Mouse (Mus musculus) Patski (cell line): ENCODE results near the gene Ica1. TPM values are rescaled to one million over a fixed set of nuclear protein-coding genes. Genes with fewer than 3 reads are reported as not detected.

Source experiments
- ATAC-seq: fragments of 100-300 bp; one replicate; pipeline ENCODE4 v1.8.0; 2021
- CTCF ChIA-PET: fragments of 350-600 bp; sonication (Branson Sonifier 250); formaldehyde crosslinking; loops from one replicate; lab custom pipeline; 2022; ENCODE audit warnings: inconsistent platforms; lab: Charles Lee
- POLR2A ChIA-PET: fragments of 350-600 bp; sonication (Branson Sonifier 250); formaldehyde crosslinking; loops from one replicate; lab custom pipeline; 2022; ENCODE audit warnings: antibody characterized with exemption, inconsistent platforms; lab: Charles Lee
- DNase-seq: peaks from one replicate; pipeline ENCODE4 v3.0.0-alpha.2; 2011; ENCODE audit warnings: low read depth, low spot score
- H3K27me3 ChIP-seq: fragments of 371-371 bp; one replicate; pipeline ENCODE4 v1.5.1; 2021
- CTCF ChIP-seq: fragments of 100-300 bp; IDR thresholded peaks from one replicate; pipeline ENCODE4 v1.5.1; 2021
- in situ Hi-C: fragments of 300-500 bp; cut with MboI; formaldehyde crosslinking; loops from 3 replicates; pipeline ENCODE4 v1.11.1; 2018; ENCODE audit warnings: low pct_unique_long_range_greater_than_20kb, mixed read lengths
- polyA plus RNA-seq: library from polyadenylated mRNA; unstranded; gene quantifications from one replicate; pipeline ENCODE4 v1.2.3, GENCODE M21; 2021

The Ica1 gene
- polyA plus RNA-seq, 1 experiment from 2014 or later: 4.7 TPM

- in situ Hi-C loops: no loop called here
- POLR2A ChIA-PET: no interaction called here
- H3K27me3 ChIP-seq: peaks cover 4% of the 10 kb centered on the region
- no peak for TF ChIP-seq CTCF
- DNase-seq (no peak), ATAC-seq (no peak)
- CTCF ChIA-PET: interaction anchor here (0.9 kb wide), 1 partner anchor 416 kb away, joined by 3 read pairs; no protein-coding TSS in a partner anchor
Measured at GRCm38 (mm10) chr6:8691199-8691975, 86.9 kb downstream of the Ica1 start.

GRCm38 (mm10) chr6:8690441-8690840 is 87.8 kb downstream of the Ica1 start:
- POLR2A ChIA-PET: interaction anchor here (0.5 kb wide), 1 partner anchor 41 kb away, joined by 6 read pairs; no protein-coding TSS in a partner anchor
- in situ Hi-C loops: no loop called here
- ATAC-seq (no peak), DNase-seq (no peak)
- H3K27me3 ChIP-seq: peaks cover 4% of the 10 kb centered on the region
- CTCF ChIA-PET: interaction anchor here (0.9 to 1.1 kb wide), 2 partner anchors 50 to 415 kb away, joined by 3 to 5 read pairs; no protein-coding TSS in a partner anchor
- no peak for TF ChIP-seq CTCF

GRCm38 (mm10) chr6:8686678-8687580 is 91.4 kb downstream of the Ica1 start:
- DNase-seq (no peak), ATAC-seq (no peak)
- ChIA-PET POLR2A (no interaction called here), CTCF (no interaction called here)
- H3K27me3 ChIP-seq: peaks cover 4% of the 10 kb centered on the region
- no peak for TF ChIP-seq CTCF
- in situ Hi-C loops: no loop called here

- ChIA-PET POLR2A (no interaction called here), CTCF (no interaction called here)
- no peak for TF ChIP-seq CTCF
- no peak for DNase-seq
- ATAC-seq: no peak
- no peaks in the 10 kb centered on the region for H3K27me3 ChIP-seq
- in situ Hi-C loops: no loop called here
Measured at GRCm38 (mm10) chr6:8683379-8683778, 94.9 kb downstream of the Ica1 start.

- no peak for TF ChIP-seq CTCF
- DNase-seq (no peak), ATAC-seq (no peak)
- POLR2A ChIA-PET: no interaction called here
- H3K27me3 ChIP-seq: no peaks in the 10 kb centered on the region
- in situ Hi-C loops: no loop called here
- CTCF ChIA-PET: interaction anchor here (0.9 kb wide), 1 partner anchor 9 kb away, joined by 3 read pairs; no protein-coding TSS in a partner anchor
Measured at GRCm38 (mm10) chr6:8680931-8681330, 97.4 kb downstream of the Ica1 start.

GRCm38 (mm10) chr6:8673013-8673412 is 105.3 kb downstream of the Ica1 start:
- no peaks in the 10 kb centered on the region for H3K27me3 ChIP-seq
- ChIA-PET POLR2A (no interaction called here), CTCF (no interaction called here)
- in situ Hi-C loops: no loop called here
- DNase-seq (no peak), ATAC-seq (no peak)
- no peak for TF ChIP-seq CTCF

- no peaks in the 10 kb centered on the region for H3K27me3 ChIP-seq
- ChIA-PET CTCF (no interaction called here), POLR2A (interaction anchor here (1.2 kb wide), 1 partner anchor 19 kb away, joined by 3 read pairs; no protein-coding TSS in a partner anchor)
- in situ Hi-C loops: no loop called here
- no peak for TF ChIP-seq CTCF
- DNase-seq (no peak), ATAC-seq (no peak)
Measured at GRCm38 (mm10) chr6:8669343-8669742, 108.9 kb downstream of the Ica1 start.

- no peak for ATAC-seq
- POLR2A ChIA-PET: no interaction called here
- CTCF ChIA-PET: interaction anchor here (1.7 kb wide), 1 partner anchor 10 kb away, joined by 4 read pairs; no protein-coding TSS in a partner anchor
- no peak for DNase-seq
- in situ Hi-C loops: no loop called here
- TF ChIP-seq CTCF: no peak
- no peaks in the 10 kb centered on the region for H3K27me3 ChIP-seq
Measured at GRCm38 (mm10) chr6:8668013-8668811, 110.1 kb downstream of the Ica1 start.

GRCm38 (mm10) chr6:8665786-8666185 is 112.5 kb downstream of the Ica1 start:
- ChIA-PET POLR2A (no interaction called here), CTCF (no interaction called here)
- in situ Hi-C loops: no loop called here
- no peak for DNase-seq
- H3K27me3 ChIP-seq: no peaks in the 10 kb centered on the region
- TF ChIP-seq CTCF: no peak
- ATAC-seq: no peak

- ATAC-seq: no peak
- in situ Hi-C loops: no loop called here
Measured at GRCm38 (mm10) chr6:8664956-8665355, 113.3 kb downstream of the Ica1 start.

More at GRCm38 (mm10) chr6:8664956-8665355, 113.3 kb downstream of the Ica1 start:
- H3K27me3 ChIP-seq: no peaks in the 10 kb centered on the region
- ChIA-PET POLR2A (no interaction called here), CTCF (no interaction called here)
- no peak for TF ChIP-seq CTCF
- DNase-seq: no peak
